Mouse (Mus musculus) hindbrain, embryonic 16.5 days (tissue): ENCODE measurements at regions not wholly inside any gene's neighbourhood (a gene's known extent, or its start where the extent isn't known, plus 50 kb on each side); places are given as distances from the start of the nearest gene placed in this dataset.

Source experiments
- ATAC-seq: fragments of 200-750 bp; cut with Nextera tagmentation; 2 replicates; pipeline ENCODE4 v1.8.0; 2017; ENCODE audit warnings: moderate TSS enrichment, moderate library complexity
- H3K27ac ChIP-seq: fragments of 300-500 bp; sonication (generic); 2 replicates; pipeline ENCODE4 v1.5.1; 2014; ENCODE audit warnings: low read depth, mild to moderate bottlenecking, control low read depth, low read length, moderate library complexity
- H3K27me3 ChIP-seq: fragments of 300-500 bp; sonication (generic); replicated peaks from 2 replicates; pipeline ENCODE4 v1.6.1; 2014; ENCODE audit warnings: low read length; ENCODE audit not compliant: control insufficient read depth, insufficient read depth
- H3K36me3 ChIP-seq: fragments of 300-500 bp; sonication (generic); 2 replicates; pipeline ENCODE4 v1.6.1; 2014; ENCODE audit warnings: mild to moderate bottlenecking, low read length, moderate library complexity, mixed read lengths; ENCODE audit not compliant: control insufficient read depth, insufficient read depth
- H3K4me1 ChIP-seq: fragments of 300-500 bp; sonication (generic); 2 replicates; pipeline ENCODE4 v1.6.1; 2014; ENCODE audit warnings: low read depth, low read length; ENCODE audit not compliant: control insufficient read depth, insufficient read depth
- H3K4me2 ChIP-seq: fragments of 300-500 bp; sonication (generic); 2 replicates; pipeline ENCODE4 v1.6.1; 2014; ENCODE audit warnings: mild to moderate bottlenecking, low read length, control low read depth, moderate library complexity
- H3K4me3 ChIP-seq: fragments of 300-500 bp; sonication (generic); 2 replicates; pipeline ENCODE4 v1.5.1; 2014; ENCODE audit warnings: mild to moderate bottlenecking, low read length, control low read depth, moderate library complexity
- H3K9ac ChIP-seq: fragments of 300-500 bp; sonication (generic); 2 replicates; pipeline ENCODE4 v1.6.1; 2014; ENCODE audit warnings: low read depth, mild to moderate bottlenecking, control low read depth, low read length, moderate library complexity
- H3K9me3 ChIP-seq: fragments of 300-500 bp; sonication (generic); 2 replicates; pipeline ENCODE4 v1.6.1; 2014; ENCODE audit warnings: mild to moderate bottlenecking, low read length, moderate library complexity; ENCODE audit not compliant: control insufficient read depth
- WGBS: fragments of 180-500 bp; shearing (Covaris S2); extraction: QIAGEN DNeasy Blood & Tissue Kit; methylation state at CpG from one replicate; pipeline ENCODE4 v1.1.7; 2014; 5-methylcytosine and 5-hydroxymethylcytosine counted together

GRCm38 (mm10) chr4:91116807-91117609, 283.6 kb downstream of the Elavl2 start:
- no peaks in the 10 kb centered on the region for H3K9me3 ChIP-seq
- H3K4me1 ChIP-seq, result no peaks in the 10 kb centered on the region
- no peaks in the 10 kb centered on the region for H3K36me3 ChIP-seq
- no peak overlapping the region for H3K9ac ChIP-seq
- no peak overlapping the region for H3K4me3 ChIP-seq
- no peak for ATAC-seq
- H3K27me3 ChIP-seq, result no peaks in the 10 kb centered on the region
- WGBS, result 68% methylated on average over 5 of the region's 5 CpGs
- H3K27ac ChIP-seq, result no peak overlapping the region
- H3K4me2 ChIP-seq, result no peak overlapping the region

- ATAC-seq, result peak; percentile 82
- Histone ChIP-seq H3K4me3 (no peak overlapping the region), H3K36me3 (no peaks in the 10 kb centered on the region), H3K27ac (no peak overlapping the region), H3K4me1 (no peaks in the 10 kb centered on the region), H3K27me3 (no peaks in the 10 kb centered on the region), H3K4me2 (no peak overlapping the region), H3K9ac (no peak overlapping the region), H3K9me3 (no peaks in the 10 kb centered on the region)
- WGBS, result 67% methylated on average over 11 of the region's 11 CpGs
Observed at GRCm38 (mm10) chr4:91111684-91112681, 288.6 kb downstream of the Elavl2 start.

GRCm38 (mm10) chr4:91096086-91096485, 304.5 kb downstream of the Elavl2 start:
- Histone ChIP-seq H3K4me1 (no peaks in the 10 kb centered on the region), H3K27ac (no peak overlapping the region), H3K36me3 (no peaks in the 10 kb centered on the region), H3K27me3 (no peaks in the 10 kb centered on the region), H3K9ac (no peak overlapping the region), H3K4me2 (no peak overlapping the region), H3K9me3 (no peaks in the 10 kb centered on the region), H3K4me3 (no peak overlapping the region)
- peak; percentile 79 for ATAC-seq

- no peak overlapping the region for H3K4me2 ChIP-seq
- H3K9ac ChIP-seq, result no peak overlapping the region
- 88% methylated on average over 7 of the region's 7 CpGs for WGBS
- no peak for ATAC-seq
- no peaks in the 10 kb centered on the region for H3K9me3 ChIP-seq
- no peaks in the 10 kb centered on the region for H3K27me3 ChIP-seq
- no peaks in the 10 kb centered on the region for H3K36me3 ChIP-seq
- no peak overlapping the region for H3K27ac ChIP-seq
- no peaks in the 10 kb centered on the region for H3K4me1 ChIP-seq
- H3K4me3 ChIP-seq, result no peak overlapping the region
Observed at GRCm38 (mm10) chr4:91094382-91094781, 306.2 kb downstream of the Elavl2 start.

- H3K4me1 ChIP-seq, result no peaks in the 10 kb centered on the region
Observed at GRCm38 (mm10) chr4:91093885-91094284, 306.7 kb downstream of the Elavl2 start.

GRCm38 (mm10) chr4:91092323-91092722, 308.3 kb downstream of the Elavl2 start:
- 27% methylated on average over 8 of the region's 8 CpGs for WGBS
- H3K4me2 ChIP-seq, result no peak overlapping the region
- peak overlapping the region; percentile 32; the same call in 1 of the 2 replicates for H3K27ac ChIP-seq

More at GRCm38 (mm10) chr4:91093885-91094284, 306.7 kb downstream of the Elavl2 start:
- H3K4me2 ChIP-seq, result no peak overlapping the region
- ATAC-seq, result no peak
- H3K9me3 ChIP-seq, result no peaks in the 10 kb centered on the region
- no peak overlapping the region for H3K27ac ChIP-seq
- H3K9ac ChIP-seq, result no peak overlapping the region
- 84% methylated on average over 4 of the region's 4 CpGs for WGBS
- H3K27me3 ChIP-seq, result no peaks in the 10 kb centered on the region
- H3K4me3 ChIP-seq, result no peak overlapping the region
- no peaks in the 10 kb centered on the region for H3K36me3 ChIP-seq

GRCm38 (mm10) chr4:91091910-91092309, 308.7 kb downstream of the Elavl2 start:
- Histone ChIP-seq H3K9ac (no peak overlapping the region), H3K4me2 (no peak overlapping the region), H3K27ac (no peak overlapping the region), H3K36me3 (no peaks in the 10 kb centered on the region), H3K9me3 (no peaks in the 10 kb centered on the region), H3K4me1 (no peaks in the 10 kb centered on the region), H3K4me3 (no peak overlapping the region), H3K27me3 (no peaks in the 10 kb centered on the region)
- peak; percentile 43 for ATAC-seq
- WGBS, result 65% methylated on average over 3 of the region's 3 CpGs

More at GRCm38 (mm10) chr4:91092323-91092722, 308.3 kb downstream of the Elavl2 start:
- peak; percentile 85 for ATAC-seq
- Histone ChIP-seq H3K4me1 (no peaks in the 10 kb centered on the region), H3K9ac (no peak overlapping the region), H3K27me3 (no peaks in the 10 kb centered on the region), H3K9me3 (no peaks in the 10 kb centered on the region), H3K4me3 (no peak overlapping the region), H3K36me3 (no peaks in the 10 kb centered on the region)

- no peak overlapping the region for H3K9ac ChIP-seq
- H3K9me3 ChIP-seq, result no peaks in the 10 kb centered on the region
- no peaks in the 10 kb centered on the region for H3K36me3 ChIP-seq
- H3K27me3 ChIP-seq, result no peaks in the 10 kb centered on the region
- 51% methylated on average over 3 of the region's 3 CpGs for WGBS
- H3K4me2 ChIP-seq, result no peak overlapping the region
- no peak for ATAC-seq
- H3K4me3 ChIP-seq, result no peak overlapping the region
- H3K27ac ChIP-seq, result no peak overlapping the region
- H3K4me1 ChIP-seq, result no peaks in the 10 kb centered on the region; the same call in 1 of the 2 replicates
Observed at GRCm38 (mm10) chr4:91083950-91084349, 316.6 kb downstream of the Elavl2 start.

- Histone ChIP-seq H3K4me1 (no peaks in the 10 kb centered on the region; the same call in 1 of the 2 replicates), H3K4me2 (no peak overlapping the region), H3K4me3 (no peak overlapping the region), H3K36me3 (no peaks in the 10 kb centered on the region), H3K27ac (no peak overlapping the region), H3K9ac (no peak overlapping the region), H3K9me3 (no peaks in the 10 kb centered on the region), H3K27me3 (no peaks in the 10 kb centered on the region)
- no peak for ATAC-seq
- 86% methylated on average over 4 of the region's 4 CpGs for WGBS
Observed at GRCm38 (mm10) chr4:91081447-91081846, 319.1 kb downstream of the Elavl2 start.
